Mouse (Mus musculus) T-helper 2 cell (primary cell): ENCODE measurements around the gene Mup2.
"Not testable (repeated sequence)": the region's sequence is repeated elsewhere in the genome, so short reads cannot be mapped to it uniquely, and the experiment has no call there.

Source experiments
- in situ Hi-C: fragments of 300-600 bp; cut with MboI, MseI; formaldehyde crosslinking; loops from one replicate; pipeline ENCODE4 v1.15.1; 2025; ENCODE audit warnings: high pct_unique_total_duplicates

Gene Mup2

GRCm38 (mm10) chr4:60154189-60154588 lies at the start of gene Mup2:
Gene Mup2, minus strand, starts transcription at chr4:60154289.
- in situ Hi-C loops, result not testable (repeated sequence)
